Mouse (Mus musculus) megakaryocyte, embryonic 14.5 days (primary cell): ENCODE measurements around the gene Il34. TPM values are rescaled to one million over a fixed set of nuclear protein-coding genes. Genes with fewer than 3 reads are reported as not detected.

ENCODE experiments used
- H3K27me3 ChIP-seq: replicated peaks from 2 replicates; pipeline ENCODE3; 2012; ENCODE audit warnings: inconsistent platforms
- H3K36me3 ChIP-seq: replicated peaks from 2 replicates; pipeline ENCODE3; 2012; ENCODE audit warnings: low read length, inconsistent platforms, mixed read lengths
- H3K4me1 ChIP-seq: 2 replicates; pipeline ENCODE4 v1.6.1; 2012; ENCODE audit warnings: inconsistent platforms
- H3K4me3 ChIP-seq: replicated peaks from 2 replicates; pipeline ENCODE3; 2012; ENCODE audit warnings: moderate library complexity, mild to moderate bottlenecking, inconsistent platforms
- H3K9me3 ChIP-seq: 2 replicates; pipeline ENCODE4 v1.6.1; 2012; ENCODE audit warnings: inconsistent platforms
- FLI1 ChIP-seq: IDR thresholded peaks from 2 replicates; pipeline ENCODE4 v1.6.1; 2012; ENCODE audit warnings: low read length, inconsistent platforms, mixed read lengths
- GATA1 ChIP-seq: IDR thresholded peaks from 3 replicates; pipeline ENCODE4 v1.6.1; 2012; ENCODE audit warnings: mixed read lengths, low read length, inconsistent platforms, borderline replicate concordance
- polyA plus RNA-seq: library from polyadenylated mRNA; stranded (reverse); fragments of >175 nt; gene quantifications from 2 replicates; pipeline ENCODE4 v1.2.3, GENCODE M21; 2012; ENCODE audit warnings: low replicate concordance; ENCODE audit not compliant: insufficient read depth

Il34 gene
- polyA plus RNA-seq, 1 experiment, result 3.7 TPM

DNA sequence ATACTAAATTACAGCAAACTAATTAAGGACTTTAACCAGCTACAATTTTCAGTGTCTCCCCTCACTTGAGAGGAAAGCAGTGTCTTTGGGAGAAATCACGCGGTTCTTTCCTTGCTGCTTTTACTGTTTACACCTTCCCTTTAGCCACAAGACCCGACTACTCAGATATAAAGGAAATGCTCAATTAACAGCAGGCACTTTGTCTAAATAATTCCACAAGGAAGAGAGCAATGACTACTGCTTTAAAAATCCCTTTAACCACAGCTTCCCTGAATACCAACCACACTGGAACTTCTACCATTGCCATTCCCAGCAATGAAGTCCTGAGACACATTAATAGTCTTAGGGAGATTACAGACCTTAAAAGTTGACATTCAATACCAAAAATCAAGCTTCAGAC, 22.8 kb upstream of the Il34 start:
- TF ChIP-seq FLI1, result no peak
- TF ChIP-seq GATA1, result no peak
- peaks cover 11% of the 10 kb centered on the region; the same call in 1 of the 2 replicates for H3K4me1 ChIP-seq

GRCm38 (mm10) chr8:110824861-110825260, 19.1 kb upstream of the Il34 start:
- H3K36me3 ChIP-seq, result peaks cover 100% of the 10 kb centered on the region
- H3K4me1 ChIP-seq, result peaks cover 11% of the 10 kb centered on the region; the same call in 1 of the 2 replicates
- H3K4me3 ChIP-seq, result no peak overlapping the region
- no peaks in the 10 kb centered on the region for H3K27me3 ChIP-seq
- no peaks in the 10 kb centered on the region for H3K9me3 ChIP-seq
- TF ChIP-seq FLI1 (no peak), GATA1 (no peak)

More for the DNA sequence above, 22.8 kb upstream of the Il34 start:
- peaks cover 100% of the 10 kb centered on the region for H3K36me3 ChIP-seq
- H3K4me3 ChIP-seq, result no peak overlapping the region
- H3K9me3 ChIP-seq, result no peaks in the 10 kb centered on the region
- H3K27me3 ChIP-seq, result no peaks in the 10 kb centered on the region

GRCm38 (mm10) chr8:110821960-110822359, 16.2 kb upstream of the Il34 start:
- Histone ChIP-seq H3K9me3 (no peaks in the 10 kb centered on the region), H3K27me3 (no peaks in the 10 kb centered on the region), H3K4me1 (peaks cover 22% of the 10 kb centered on the region), H3K4me3 (no peak overlapping the region), H3K36me3 (peaks cover 100% of the 10 kb centered on the region)
- TF ChIP-seq FLI1 (no peak), GATA1 (no peak)

GRCm38 (mm10) chr8:110820257-110820656, 14.5 kb upstream of the Il34 start:
- Histone ChIP-seq H3K4me3 (no peak overlapping the region), H3K9me3 (no peaks in the 10 kb centered on the region), H3K4me1 (peaks cover 31% of the 10 kb centered on the region), H3K27me3 (no peaks in the 10 kb centered on the region), H3K36me3 (peaks cover 100% of the 10 kb centered on the region)
- TF ChIP-seq GATA1, result no peak
- TF ChIP-seq FLI1, result no peak

DNA sequence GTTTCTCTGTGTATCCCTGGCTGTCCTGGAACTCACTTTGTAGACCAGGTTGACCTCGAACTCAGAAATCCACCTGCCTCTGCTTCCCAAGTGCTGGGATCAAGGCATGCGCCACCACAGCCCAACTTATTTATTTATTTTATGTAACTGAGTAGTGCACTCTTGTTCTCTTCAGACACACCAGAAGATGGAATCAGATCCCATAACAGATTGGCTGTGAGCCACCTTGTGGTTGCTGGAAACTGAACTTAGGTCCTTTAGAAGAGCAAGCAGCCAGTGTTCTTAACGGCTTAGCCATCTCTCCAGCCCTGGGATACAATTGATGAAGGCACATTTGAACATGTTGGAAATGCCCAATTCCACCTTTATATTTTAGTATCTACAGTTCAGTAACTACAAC, 12.9 kb upstream of the Il34 start:
- Histone ChIP-seq H3K9me3 (no peaks in the 10 kb centered on the region), H3K4me3 (no peak overlapping the region), H3K4me1 (peaks cover 47% of the 10 kb centered on the region), H3K27me3 (no peaks in the 10 kb centered on the region), H3K36me3 (peaks cover 100% of the 10 kb centered on the region)
- TF ChIP-seq FLI1 (no peak), GATA1 (no peak)

DNA sequence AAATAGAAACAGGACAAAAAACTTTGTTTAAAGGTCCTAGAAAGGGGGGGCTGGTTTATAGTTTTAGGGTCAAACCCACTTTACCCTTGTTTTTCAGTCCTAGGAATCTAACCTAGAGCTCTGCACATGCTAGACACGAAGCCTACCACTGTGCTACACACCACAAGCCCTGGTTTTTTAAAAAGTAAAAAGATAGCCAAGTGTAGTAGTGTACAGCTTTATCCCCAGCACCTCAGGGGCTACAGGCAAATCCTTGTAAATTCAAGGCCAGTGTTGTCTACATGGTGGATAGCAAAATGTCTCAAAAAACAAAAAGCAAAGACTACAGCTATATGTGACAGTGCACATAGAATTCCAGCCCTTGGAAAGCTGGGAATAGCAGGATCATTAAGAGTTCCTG, 11.3 kb upstream of the Il34 start:
- Histone ChIP-seq H3K4me3 (no peak overlapping the region), H3K9me3 (no peaks in the 10 kb centered on the region), H3K4me1 (peaks cover 63% of the 10 kb centered on the region), H3K36me3 (peaks cover 100% of the 10 kb centered on the region), H3K27me3 (no peaks in the 10 kb centered on the region)
- TF ChIP-seq FLI1 (no peak), GATA1 (no peak)

- no peaks in the 10 kb centered on the region for H3K27me3 ChIP-seq
- peaks cover 100% of the 10 kb centered on the region for H3K36me3 ChIP-seq
- peaks cover 71% of the 10 kb centered on the region for H3K4me1 ChIP-seq
- H3K4me3 ChIP-seq, result no peak overlapping the region
- TF ChIP-seq FLI1 (no peak), GATA1 (no peak)
- no peaks in the 10 kb centered on the region for H3K9me3 ChIP-seq
Observed at GRCm38 (mm10) chr8:110815308-110815707, 9.6 kb upstream of the Il34 start.

DNA sequence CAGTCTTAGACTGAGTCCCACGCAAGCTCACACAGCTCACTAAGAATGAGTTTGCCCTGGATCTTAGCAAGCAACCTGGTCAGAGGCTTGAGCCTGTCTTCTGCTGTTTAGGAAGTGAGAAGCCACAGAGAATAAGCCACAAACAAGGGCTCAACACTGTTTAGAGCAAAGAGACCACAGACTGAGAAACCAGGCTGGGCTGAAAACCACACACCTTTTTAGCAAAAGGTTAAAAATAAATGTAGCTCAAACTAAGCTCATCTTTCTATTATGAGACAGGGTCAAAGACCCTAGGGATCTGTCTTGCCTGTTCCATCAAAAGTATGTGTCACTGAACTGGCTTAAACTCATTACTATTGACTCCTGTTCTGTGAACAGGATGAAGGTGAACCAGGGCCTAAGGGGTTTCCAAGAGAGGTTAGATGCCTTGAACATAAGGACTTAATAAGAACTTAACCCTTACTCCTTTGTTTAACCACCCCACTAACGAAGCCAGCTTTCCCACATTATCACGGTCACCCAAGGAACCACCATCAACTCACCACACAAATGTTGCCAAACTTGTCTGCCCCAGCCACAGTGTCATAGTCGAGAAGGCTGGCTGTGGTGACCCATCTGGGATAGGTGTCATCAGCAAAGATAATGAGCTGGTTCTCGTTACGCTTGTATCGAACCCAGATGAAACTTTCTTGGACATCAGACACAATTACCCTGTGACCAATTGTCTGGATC, 7.5 kb upstream of the Il34 start:
- peaks cover 80% of the 10 kb centered on the region for H3K4me1 ChIP-seq
- no peak for TF ChIP-seq GATA1
- TF ChIP-seq FLI1, result no peak

GRCm38 (mm10) chr8:110812349-110813080, 6.8 kb upstream of the Il34 start:
- no peak for TF ChIP-seq GATA1
- no peak for TF ChIP-seq FLI1
- Histone ChIP-seq H3K4me3 (no peak overlapping the region), H3K27me3 (no peaks in the 10 kb centered on the region), H3K9me3 (no peaks in the 10 kb centered on the region), H3K4me1 (peaks cover 73% of the 10 kb centered on the region), H3K36me3 (peaks cover 91% of the 10 kb centered on the region)

More for the DNA sequence above, 7.5 kb upstream of the Il34 start:
- H3K27me3 ChIP-seq, result no peaks in the 10 kb centered on the region
- peaks cover 98% of the 10 kb centered on the region for H3K36me3 ChIP-seq
- H3K9me3 ChIP-seq, result no peaks in the 10 kb centered on the region
- no peak overlapping the region for H3K4me3 ChIP-seq

- no peak overlapping the region for H3K4me3 ChIP-seq
- H3K27me3 ChIP-seq, result no peaks in the 10 kb centered on the region
- no peaks in the 10 kb centered on the region for H3K9me3 ChIP-seq
- H3K4me1 ChIP-seq, result peaks cover 71% of the 10 kb centered on the region
- no peak for TF ChIP-seq FLI1
- TF ChIP-seq GATA1, result no peak
- H3K36me3 ChIP-seq, result peaks cover 84% of the 10 kb centered on the region
Observed at GRCm38 (mm10) chr8:110811793-110812192, 6.1 kb upstream of the Il34 start.
